22 mouse cellular contexts compared by ENCODE assay signal in the genomic region with DNA sequence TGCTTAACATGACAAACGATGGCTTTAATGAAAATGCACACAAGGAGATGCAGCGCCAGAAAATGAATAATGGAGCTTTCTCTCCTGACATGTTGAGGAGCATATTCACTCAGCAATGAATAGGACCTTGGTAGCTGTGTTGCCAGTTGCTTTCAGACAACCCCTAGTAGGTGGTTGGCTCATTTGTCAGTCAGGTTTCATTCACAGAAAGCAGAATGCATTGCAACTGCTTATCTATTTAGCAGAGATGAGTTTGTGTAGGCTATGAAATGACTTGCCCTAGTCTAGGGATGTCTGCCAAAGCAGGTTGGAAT.
DNase-seq lines count a peak whose midpoint lies in the region; ATAC-seq and TF ChIP-seq lines count a peak whose summit lies in the region.
"Had no signal": no experiment of that assay in that cellular context is flagged by ENCODE, and none has a peak within 500 bp of the region (broad histone marks: within the 10 kb centered on the region; RNA-seq: fewer than 3 reads in every experiment).

No protein-coding gene starts in this region.

- ATAC-seq in hindbrain, embryonic 15.5 days (ENCODE audit: low FRiP score, low read depth) = no peak
- ATAC-seq: intestine, embryonic 16.5 days had no signal

- H3K4me1 ChIP-seq in hindbrain, embryonic 15.5 days (replicated peaks) = no peaks in the 10 kb centered on the region
- H3K4me1 ChIP-seq: embryonic facial prominence, embryonic 15.5 days; liver, embryonic 13.5 days had no signal

- no peak overlapping the region for H3K9ac ChIP-seq in hindbrain, embryonic 15.5 days
- H3K9ac ChIP-seq: embryonic facial prominence, embryonic 15.5 days; liver, embryonic 13.5 days had no signal

- no peaks in the 10 kb centered on the region for H3K36me3 ChIP-seq in hindbrain, embryonic 15.5 days
- H3K36me3 ChIP-seq: embryonic facial prominence, embryonic 15.5 days; heart, embryonic 10.5 days; liver, embryonic 13.5 days had no signal

- DNase-seq in layer of hippocampus, adult 2 months (ENCODE audit: low spot score in 2 of 2) = no peak
- no peak for DNase-seq in layer of hippocampus, postnatal 36 days
- peak; percentile 41 for DNase-seq in brain, adult 2 months (ENCODE audit: low read depth, low spot score)
- peak; percentile 34 for DNase-seq in brain, embryonic 18.5 days (ENCODE audit: low read depth, low spot score)
- no peak for DNase-seq in cerebellum, postnatal 25 days
- no peak for DNase-seq in embryo, embryonic 10 days (ENCODE audit: low spot score)
- DNase-seq: adrenal gland, adult 2 months; cerebellum, adult 2 months; cerebellum, postnatal 36 days; gastrocnemius, postnatal 36 days; heart, postnatal 4 days; kidney, adult 9 months; kidney, postnatal 14 days; liver, embryonic 13.5 days; lung, adult 2 months; lung, postnatal 14 days; thymus, adult 18-20 months; thymus, postnatal 36 days had no signal

- H3K27ac ChIP-seq in layer of hippocampus, adult 2 months = peak overlapping the region; percentile 79
- H3K27ac ChIP-seq in hindbrain, embryonic 15.5 days (replicated peaks) = peak overlapping the region; percentile 79
- H3K27ac ChIP-seq: embryonic facial prominence, embryonic 15.5 days; heart, embryonic 10.5 days; liver, embryonic 13.5 days had no signal

- no peak for TF ChIP-seq CTCF in layer of hippocampus, adult 2 months (conservative IDR thresholded peaks at IDR 0.05)

- H3K27me3 ChIP-seq in hindbrain, embryonic 15.5 days = no peaks in the 10 kb centered on the region
- H3K27me3 ChIP-seq: embryonic facial prominence, embryonic 15.5 days; liver, embryonic 13.5 days had no signal

- H3K4me2 ChIP-seq in hindbrain, embryonic 15.5 days = no peak overlapping the region
- H3K4me2 ChIP-seq: embryonic facial prominence, embryonic 15.5 days; liver, embryonic 13.5 days had no signal

- no peaks in the 10 kb centered on the region for H3K9me3 ChIP-seq in hindbrain, embryonic 15.5 days
- H3K9me3 ChIP-seq: embryonic facial prominence, embryonic 15.5 days; heart, embryonic 10.5 days; liver, embryonic 13.5 days had no signal

- no peak overlapping the region for H3K4me3 ChIP-seq in layer of hippocampus, adult 2 months
- H3K4me3 ChIP-seq in hindbrain, embryonic 15.5 days = no peak overlapping the region
- H3K4me3 ChIP-seq: embryonic facial prominence, embryonic 15.5 days; heart, embryonic 10.5 days; liver, embryonic 13.5 days had no signal

- 52% methylated on average over 2 of the region's 2 CpGs for WGBS in hindbrain, embryonic 15.5 days

Comparison
In these comparisons a context has a peak if more than half of its experiments do, and no peak if none do; other contexts are left out.
1. DNase-seq: peak in brain, adult 2 months (single experiment) and brain, embryonic 18.5 days (single experiment); none in layer of hippocampus, adult 2 months (0 of 2), layer of hippocampus, postnatal 36 days (0 of 2), cerebellum, postnatal 25 days (0 of 2) and embryo, embryonic 10 days (single experiment).